Mouse (Mus musculus): ENCODE data around the gene Pnmt.

Pnmt gene

DNA sequence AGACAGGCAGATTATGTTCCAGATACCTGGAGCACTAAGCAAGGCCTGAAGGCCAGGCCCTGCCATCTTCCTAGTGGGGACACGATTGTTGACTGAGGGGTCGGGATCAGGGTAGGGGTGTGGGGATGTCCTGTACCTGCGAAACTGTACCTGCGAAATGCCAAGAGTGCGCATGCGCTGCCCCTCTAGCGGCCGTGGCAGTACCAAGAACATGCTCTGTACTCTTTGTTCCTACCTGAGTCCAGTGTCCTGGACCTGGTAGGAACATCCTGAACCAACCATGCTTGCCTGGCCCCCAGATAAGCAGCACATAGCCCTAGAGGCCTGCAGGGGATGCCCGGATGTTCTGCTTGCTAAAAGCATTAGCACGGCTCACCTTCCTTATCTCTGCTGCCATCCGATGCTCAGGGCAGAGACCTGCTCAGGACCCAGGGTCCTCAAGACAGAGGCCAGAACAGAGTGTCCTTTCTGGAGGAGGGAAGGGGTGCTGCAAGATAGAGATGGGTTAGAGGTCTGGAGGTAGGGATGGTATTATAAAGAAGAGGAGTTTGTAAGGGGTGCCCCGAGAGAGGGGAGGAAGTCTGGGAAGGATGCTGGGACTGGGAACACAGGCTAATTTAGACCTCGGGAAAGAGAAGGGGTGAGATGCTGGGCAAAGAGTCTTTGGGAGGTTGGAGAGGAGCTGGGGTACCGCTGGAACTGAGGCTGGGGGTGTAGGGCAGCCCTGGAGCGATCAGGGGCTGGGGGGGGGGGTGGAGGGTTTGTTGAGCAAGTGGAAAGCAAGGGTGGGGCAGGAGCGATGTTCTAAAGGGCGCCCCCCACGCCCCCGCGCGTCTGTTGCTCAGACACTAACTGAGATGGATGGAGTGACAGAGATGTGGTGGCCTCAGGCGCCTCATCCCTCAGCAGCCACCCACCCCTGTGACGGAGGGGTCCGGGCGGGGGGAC, at the start of gene Pnmt:
Gene Pnmt (plus strand): TSS at position 813 of the 948 bp plus-strand sequence.
- in situ Hi-C loops (cut with MboI, MseI) = no loop called here

- in situ Hi-C loops (cut with MboI, MseI) = no loop called here
These were observed 47.7 kb upstream of the Pnmt start for GRCm38 (mm10) chr11:98338507-98338961.

DNA sequence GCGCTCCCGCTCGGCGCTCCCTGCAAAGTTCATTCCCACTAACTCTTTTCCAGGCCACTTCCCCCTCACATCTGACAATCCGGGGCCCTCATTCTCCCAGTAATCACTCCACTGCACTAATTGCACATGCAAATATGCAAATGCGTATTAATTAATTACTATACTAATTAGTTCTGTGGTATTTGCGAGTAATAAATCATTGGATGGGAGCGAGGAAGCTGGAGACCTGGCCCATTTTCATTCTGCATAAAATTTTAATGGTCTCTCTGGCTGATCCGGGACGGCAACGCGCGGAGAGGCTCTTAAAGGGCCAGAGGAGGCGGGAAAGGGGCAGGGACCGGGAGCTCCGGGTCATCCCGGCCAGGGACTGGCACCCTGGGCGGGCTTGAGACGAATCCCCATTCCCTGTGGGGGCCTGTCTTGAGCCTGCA, 47.2 kb upstream of the Pnmt start:
- in situ Hi-C loops (cut with MboI, MseI) = no loop called here

- in situ Hi-C loops (cut with MboI, MseI) = no loop called here
These were observed 46.5 kb upstream of the Pnmt start for GRCm38 (mm10) chr11:98339679-98340287.

DNA sequence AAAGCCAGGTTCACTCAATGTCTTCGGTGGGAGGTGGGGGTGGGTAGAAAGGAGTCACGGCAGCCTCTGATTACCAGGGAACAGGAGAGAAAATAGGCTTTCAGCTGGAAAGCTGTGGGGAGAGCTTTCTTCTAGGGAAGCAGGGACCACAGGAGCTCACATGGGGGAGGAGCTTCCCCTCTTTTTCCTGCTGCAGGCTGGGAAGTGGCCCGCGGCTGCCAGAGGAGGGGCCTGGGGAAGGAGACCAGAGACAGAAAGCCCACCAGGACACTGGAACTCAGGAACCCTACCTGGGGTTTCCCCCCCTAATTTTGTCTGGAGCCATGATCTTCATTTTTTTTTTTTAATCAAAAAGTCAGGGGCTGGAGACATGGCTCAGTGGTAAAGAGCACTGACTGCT, 45.7 kb upstream of the Pnmt start:
- in situ Hi-C loops (cut with MboI, MseI) = no loop called here

- in situ Hi-C loops (cut with MboI, MseI) = no loop called here
These were observed 45.1 kb upstream of the Pnmt start for GRCm38 (mm10) chr11:98341174-98341573.

DNA sequence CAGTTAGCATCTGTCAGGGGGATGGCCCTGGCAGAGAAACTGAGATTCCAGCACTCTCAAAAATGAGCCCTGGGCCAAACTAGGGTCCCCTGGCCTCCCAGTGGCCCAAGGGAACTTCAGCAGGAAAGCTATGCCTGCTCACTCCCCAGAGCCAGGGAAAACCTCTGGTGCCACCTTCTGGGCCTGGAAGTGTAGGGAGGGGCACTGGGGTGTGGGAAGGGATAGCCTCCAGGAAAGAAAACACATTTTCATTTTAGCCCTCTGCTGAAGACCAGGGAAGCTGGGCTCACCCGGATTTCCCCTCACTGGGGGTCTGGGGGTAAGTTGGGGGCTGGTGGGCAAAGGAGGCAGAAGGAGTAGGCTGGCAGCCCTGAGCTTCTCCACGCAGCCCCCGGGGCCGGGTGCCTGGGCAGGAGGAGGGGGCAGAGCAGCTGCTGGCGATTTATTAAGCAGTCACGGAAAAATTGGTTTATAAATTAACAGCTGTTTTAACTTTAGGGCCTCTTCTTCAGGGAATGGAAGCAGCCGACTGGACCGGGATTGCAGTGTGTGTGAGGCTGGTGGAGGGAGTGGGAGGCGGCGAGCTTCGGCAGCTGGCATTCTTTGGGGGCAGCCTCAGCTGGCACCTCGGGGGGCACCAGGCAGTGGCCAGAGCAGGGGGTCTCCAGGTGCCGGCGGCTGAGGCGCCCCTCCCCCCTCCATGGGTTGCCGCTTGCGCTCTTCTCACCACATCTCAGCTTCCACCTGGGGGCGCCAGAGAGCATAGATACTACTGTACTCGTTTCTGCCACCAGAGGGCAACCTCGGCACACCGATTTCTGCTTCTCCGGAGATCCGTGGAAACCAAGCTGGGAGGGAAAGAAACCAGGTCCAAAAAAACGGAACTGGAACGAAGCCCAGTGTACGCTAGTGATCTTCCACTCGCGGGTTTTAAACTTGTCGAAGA, 44.0 kb upstream of the Pnmt start:
- in situ Hi-C loops (cut with MboI, MseI) = no loop called here

DNA sequence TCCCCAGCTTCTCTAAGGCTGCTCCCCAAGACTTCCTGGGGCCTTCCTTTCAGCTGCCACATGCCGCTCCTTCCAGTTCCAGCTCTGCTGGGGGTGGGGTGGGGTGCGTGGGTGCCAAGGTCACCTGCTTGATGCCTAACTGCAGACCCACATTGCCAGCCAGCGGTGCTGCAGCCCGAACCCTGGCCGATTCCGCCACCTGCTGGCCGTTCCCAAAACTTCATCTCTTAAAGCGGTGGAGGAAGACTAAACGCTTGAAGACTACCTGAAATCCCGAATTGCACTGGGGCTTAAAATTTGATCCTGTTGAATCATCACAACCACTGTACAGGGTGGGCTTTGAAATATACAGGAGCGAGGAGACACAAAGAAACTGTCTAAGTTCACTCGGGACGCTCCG, 41.0 kb upstream of the Pnmt start:
- in situ Hi-C loops (cut with MboI, MseI) = no loop called here

GRCm38 (mm10) chr11:98346168-98346567, 40.1 kb upstream of the Pnmt start:
- in situ Hi-C loops (cut with MboI, MseI) = no loop called here

DNA sequence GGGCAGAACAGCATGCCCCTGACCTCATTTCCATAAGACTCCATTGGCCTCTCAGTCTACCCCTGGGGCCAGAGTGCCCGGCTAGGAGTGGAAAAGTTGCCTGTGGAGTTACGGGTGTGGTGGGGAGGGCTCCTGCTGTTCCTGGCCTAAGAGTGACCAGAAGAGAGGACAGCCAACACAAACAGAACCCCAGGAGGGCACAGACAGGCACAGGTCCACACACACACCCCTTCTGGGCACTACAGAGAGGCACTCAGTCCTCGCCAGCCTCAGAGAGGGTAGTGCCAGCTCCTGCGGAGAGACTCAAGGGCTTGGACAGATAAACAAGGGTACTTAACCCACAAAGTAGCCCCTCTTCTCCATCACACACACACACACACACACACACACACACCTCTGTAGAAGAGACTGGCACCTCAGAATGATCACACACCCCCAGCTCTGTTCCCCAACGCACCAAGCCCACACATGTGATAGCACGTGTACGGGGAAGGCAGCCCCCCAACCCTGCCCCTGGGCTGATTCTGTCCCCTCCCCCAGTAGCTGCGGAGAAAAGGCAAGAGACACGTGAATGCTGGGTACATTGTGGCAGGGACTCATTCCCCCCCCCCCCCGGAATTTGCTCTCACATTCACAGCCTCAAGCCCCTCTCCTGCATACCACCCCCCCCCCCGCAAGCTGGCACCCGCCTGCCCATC, 38.7 kb upstream of the Pnmt start:
- in situ Hi-C loops (cut with MboI, MseI) = no loop called here

DNA sequence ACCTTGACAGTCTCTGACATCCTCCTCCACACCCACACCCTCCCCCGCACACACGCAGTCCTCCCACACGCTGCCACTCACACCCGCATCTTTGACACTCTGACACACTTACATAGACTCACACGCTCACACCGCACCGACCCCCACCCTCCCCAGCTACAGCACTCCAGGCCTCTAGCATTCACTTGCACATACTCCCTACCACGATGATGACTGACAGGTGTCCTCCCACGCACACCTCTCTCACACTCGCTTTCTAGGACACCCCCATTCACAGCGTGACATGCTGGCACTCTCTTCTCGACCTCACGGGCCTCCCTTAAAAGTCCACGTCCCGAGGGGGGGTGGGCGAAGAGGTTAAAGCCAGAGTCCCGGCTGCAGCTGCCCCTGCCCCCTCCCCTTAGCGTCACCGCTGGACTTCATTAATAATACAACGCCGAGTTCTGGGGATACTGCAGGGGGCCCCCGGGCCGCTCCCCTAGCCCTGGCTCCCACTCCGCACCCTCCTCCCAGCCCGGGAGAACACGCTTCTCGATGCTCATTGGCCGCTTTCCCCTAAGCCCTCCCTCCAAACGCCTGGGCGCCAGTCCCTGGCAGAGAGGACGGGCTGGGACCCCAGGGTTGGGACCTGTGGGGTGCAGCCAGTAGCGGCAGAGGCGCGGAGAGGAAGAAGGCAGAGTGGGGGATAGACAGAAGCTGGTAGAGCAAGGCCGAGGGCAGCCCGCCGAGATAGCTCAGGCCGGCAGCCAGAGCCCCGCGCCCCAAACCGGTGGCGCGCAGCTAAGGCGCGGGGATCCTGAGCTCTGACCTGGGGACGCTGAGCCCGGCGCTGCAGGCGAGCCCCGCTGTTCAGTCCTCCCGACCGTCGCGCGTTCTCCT, 37.9 kb upstream of the Pnmt start, which contains the start of gene Ppp1r1b:
Gene Ppp1r1b (plus strand): TSS at position 322 of the 879 bp plus-strand sequence.
- in situ Hi-C loops (cut with MboI, MseI) = no loop called here

GRCm38 (mm10) chr11:98349308-98349707, 36.9 kb upstream of the Pnmt start:
- in situ Hi-C loops (cut with MboI, MseI) = no loop called here

DNA sequence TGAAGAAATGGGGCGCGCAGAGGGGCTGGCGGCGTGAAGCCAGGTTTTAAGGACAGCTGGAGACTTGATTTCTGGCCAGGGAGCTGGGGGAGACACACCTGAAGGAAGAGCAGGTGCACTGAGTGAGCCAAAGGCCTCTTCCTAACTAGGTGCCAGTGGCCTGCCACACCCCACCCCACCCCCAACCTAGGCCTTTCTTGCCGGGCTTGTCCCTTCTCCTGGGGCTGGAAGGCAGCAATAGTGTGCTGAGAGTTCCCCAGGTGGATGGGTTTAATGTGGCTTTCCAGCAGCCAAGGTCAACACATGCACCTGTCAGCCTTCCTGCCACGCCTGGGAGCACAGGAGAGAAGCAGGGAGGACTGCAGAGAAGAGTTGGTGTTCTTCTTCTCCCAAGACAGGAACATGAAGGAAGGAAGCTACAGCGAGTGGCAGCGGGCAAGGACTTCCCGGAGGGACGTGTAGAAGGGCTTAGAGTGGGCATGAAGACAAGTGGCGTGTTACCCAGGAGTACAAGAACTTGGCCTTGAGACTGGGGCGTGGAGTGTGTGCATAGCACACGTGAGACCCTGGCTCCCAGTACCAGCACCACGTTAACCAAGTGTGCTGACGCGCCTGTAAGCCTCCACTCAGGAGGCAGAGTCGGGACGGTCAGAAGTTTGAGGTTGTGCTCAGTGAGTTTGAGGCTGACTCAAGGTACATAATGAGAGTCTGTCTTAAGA, 33.8 kb upstream of the Pnmt start:
- in situ Hi-C loops (cut with MboI, MseI) = no loop called here

DNA sequence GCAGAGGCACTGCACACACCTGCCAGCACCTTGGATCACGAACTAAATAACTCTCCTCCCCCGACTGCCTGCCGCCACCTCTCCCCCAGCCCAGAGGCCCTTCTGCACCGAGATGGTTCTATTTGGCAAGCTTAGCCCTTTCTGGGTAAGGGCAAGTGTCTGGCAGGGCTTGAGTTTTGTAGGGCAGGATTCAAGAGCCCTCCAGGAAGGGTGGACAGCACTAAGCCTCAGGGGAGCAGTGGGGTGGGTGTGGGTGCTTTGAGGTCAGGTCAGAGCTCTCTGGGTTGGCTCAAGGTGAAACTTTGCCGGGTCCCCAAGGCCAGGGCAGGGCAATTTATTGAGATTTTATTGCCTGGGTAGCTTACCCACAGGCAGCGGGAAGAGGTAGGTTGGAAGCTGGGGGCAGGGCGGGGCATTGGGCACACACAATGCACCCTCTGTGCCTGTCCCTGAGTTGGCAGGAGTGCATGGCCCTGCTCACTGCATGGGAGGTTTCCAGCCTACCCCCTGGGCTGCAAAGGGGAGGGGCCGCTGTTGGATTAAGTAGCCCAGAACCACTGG, 32.5 kb upstream of the Pnmt start:
- in situ Hi-C loops (cut with MboI, MseI) = no loop called here

GRCm38 (mm10) chr11:98354445-98354844, 31.8 kb upstream of the Pnmt start:
- in situ Hi-C loops (cut with MboI, MseI) = no loop called here

DNA sequence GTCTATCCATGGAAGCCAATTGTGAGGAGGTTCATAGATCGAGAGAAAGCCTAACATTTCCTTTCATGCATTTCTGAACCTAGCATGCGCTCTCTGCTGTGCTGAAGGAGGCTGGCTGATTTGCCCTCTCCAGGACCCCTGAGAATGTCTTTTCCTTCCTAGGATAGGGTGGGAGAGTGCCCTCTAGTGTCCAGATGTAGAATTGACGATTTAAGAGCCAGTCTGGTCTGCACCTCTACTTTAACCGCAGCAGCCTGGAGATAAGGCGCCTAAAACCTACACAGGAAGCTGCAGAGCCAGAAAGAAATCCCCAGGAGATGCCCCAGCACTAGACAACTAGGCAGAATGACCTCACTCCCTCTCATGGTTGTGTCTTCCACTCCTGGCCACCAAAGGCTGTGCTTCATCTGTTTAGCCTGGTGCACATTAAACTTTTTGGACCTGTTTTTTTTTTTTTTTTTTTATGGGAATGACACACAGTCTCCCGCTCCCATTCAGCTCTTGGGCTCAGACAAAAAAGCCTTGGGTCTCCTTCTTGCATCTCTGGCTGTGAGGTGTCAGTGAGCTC, 30.4 kb upstream of the Pnmt start:
- in situ Hi-C loops (cut with MboI, MseI) = no loop called here

- in situ Hi-C loops (cut with MboI, MseI) = no loop called here
These were observed 29.4 kb upstream of the Pnmt start for GRCm38 (mm10) chr11:98356625-98357394.

Data from T-helper 1 cell (primary cell).